Mouse (Mus musculus) thymus, adult 2 months (tissue): Measurements from ENCODE around the gene Hnf4a. TPM values are rescaled to one million over a fixed set of nuclear protein-coding genes. Genes with fewer than 3 reads are reported as not detected.

Experiments used
- DNase-seq: peaks from one replicate; pipeline ENCODE4 v3.0.0; 2021
- H3K27ac ChIP-seq: fragments of 200-500 bp; 2 replicates; pipeline ENCODE4 v1.5.1; 2012; ENCODE audit warnings: low read length, control low read depth; ENCODE audit not compliant: control insufficient read depth, insufficient read depth
- H3K27me3 ChIP-seq: fragments of 200-500 bp; 2 replicates; pipeline ENCODE4 v1.6.1; 2012; ENCODE audit warnings: mild to moderate bottlenecking, low read length, moderate library complexity, mixed read lengths; ENCODE audit not compliant: control insufficient read depth, insufficient read depth
- H3K36me3 ChIP-seq: fragments of 200-500 bp; 2 replicates; pipeline ENCODE4 v1.6.1; 2012; ENCODE audit warnings: mild to moderate bottlenecking, low read length, moderate library complexity; ENCODE audit not compliant: control insufficient read depth, insufficient read depth
- H3K4me1 ChIP-seq: fragments of 200-500 bp; replicated peaks from 2 replicates; pipeline ENCODE4 v1.6.1; 2012; ENCODE audit warnings: low read length; ENCODE audit not compliant: control insufficient read depth, insufficient read depth
- H3K4me3 ChIP-seq: fragments of 200-500 bp; 2 replicates; pipeline ENCODE4 v1.5.1; 2012; ENCODE audit warnings: mild to moderate bottlenecking, low read length, control low read depth, moderate library complexity; ENCODE audit not compliant: control insufficient read depth, insufficient read depth
- CTCF ChIP-seq: fragments of 200-500 bp; IDR thresholded peaks from 2 replicates; pipeline ENCODE4 v1.5.1; 2012; ENCODE audit warnings: mild to moderate bottlenecking, control low read depth, low read length, moderate library complexity, borderline replicate concordance; ENCODE audit not compliant: control insufficient read depth, poor library complexity, insufficient read depth; ENCODE audit errors: extremely low read depth
- POLR2A ChIP-seq: fragments of 200-500 bp; IDR thresholded peaks from 2 replicates; pipeline ENCODE4 v1.6.1; 2012; ENCODE audit warnings: mild to moderate bottlenecking, low read length, control low read depth, moderate library complexity; ENCODE audit not compliant: control insufficient read depth, poor library complexity, insufficient read depth; ENCODE audit errors: extremely low read depth
- WGBS: fragments of 180-500 bp; shearing (Covaris S2); methylation state at CpG from one replicate; pipeline ENCODE4 v1.1.7; 2018; 5-methylcytosine and 5-hydroxymethylcytosine counted together
- polyA plus RNA-seq: library from polyadenylated mRNA; depleted of rRNA; stranded (reverse); fragments of >200 nt; gene quantifications from 2 replicates; pipeline ENCODE4 v1.2.3, GENCODE M21; 2012

Hnf4a gene
- polyA plus RNA-seq, 1 experiment, result 0.44 TPM

- no peaks in the 10 kb centered on the region for H3K36me3 ChIP-seq
- H3K27ac ChIP-seq, result no peak overlapping the region
- 90% methylated on average over 6 of the region's 6 CpGs for WGBS
- no peak overlapping the region for H3K4me3 ChIP-seq
- H3K27me3 ChIP-seq, result no peaks in the 10 kb centered on the region
- TF ChIP-seq POLR2A (no peak), CTCF (no peak)
- no peak for DNase-seq
- H3K4me1 ChIP-seq, result peaks cover 6% of the 10 kb centered on the region
Measured at GRCm38 (mm10) chr2:163554996-163555395, 48.4 kb downstream of the Hnf4a start.

GRCm38 (mm10) chr2:163555417-163555816, 48.8 kb downstream of the Hnf4a start:
- Histone ChIP-seq H3K4me1 (peaks cover 6% of the 10 kb centered on the region), H3K4me3 (no peak overlapping the region), H3K27ac (no peak overlapping the region), H3K36me3 (no peaks in the 10 kb centered on the region), H3K27me3 (no peaks in the 10 kb centered on the region)
- TF ChIP-seq POLR2A, result no peak
- no peak for TF ChIP-seq CTCF
- DNase-seq, result no peak
- 96% methylated on average over 13 of the region's 13 CpGs for WGBS

- TF ChIP-seq POLR2A (no peak), CTCF (no peak)
- DNase-seq, result no peak
- H3K4me3 ChIP-seq, result no peak overlapping the region
- WGBS, result 100% methylated on average over 1 of the region's 1 CpGs
- no peaks in the 10 kb centered on the region for H3K36me3 ChIP-seq
- H3K27ac ChIP-seq, result no peak overlapping the region
- H3K4me1 ChIP-seq, result no peaks in the 10 kb centered on the region
- H3K27me3 ChIP-seq, result no peaks in the 10 kb centered on the region
Measured at GRCm38 (mm10) chr2:163558548-163558947, 51.9 kb downstream of the Hnf4a start.

- Histone ChIP-seq H3K36me3 (no peaks in the 10 kb centered on the region), H3K4me1 (no peaks in the 10 kb centered on the region), H3K4me3 (no peak overlapping the region), H3K27ac (no peak overlapping the region), H3K27me3 (no peaks in the 10 kb centered on the region)
- TF ChIP-seq CTCF (no peak), POLR2A (no peak)
- WGBS, result 94% methylated on average over 5 of the region's 5 CpGs
- DNase-seq, result no peak
Measured at GRCm38 (mm10) chr2:163559236-163559635, 52.6 kb downstream of the Hnf4a start.

- no peak for DNase-seq
- 95% methylated on average over 3 of the region's 3 CpGs for WGBS
Measured at GRCm38 (mm10) chr2:163560247-163560646, 53.6 kb downstream of the Hnf4a start.

GRCm38 (mm10) chr2:163561258-163561948, 54.8 kb downstream of the Hnf4a start:
- DNase-seq, result no peak
- Histone ChIP-seq H3K4me3 (no peak overlapping the region), H3K36me3 (no peaks in the 10 kb centered on the region), H3K27ac (no peak overlapping the region), H3K4me1 (no peaks in the 10 kb centered on the region), H3K27me3 (no peaks in the 10 kb centered on the region)
- 93% methylated on average over 13 of the region's 13 CpGs for WGBS
- TF ChIP-seq POLR2A, result no peak
- TF ChIP-seq CTCF, result no peak

More at GRCm38 (mm10) chr2:163560247-163560646, 53.6 kb downstream of the Hnf4a start:
- TF ChIP-seq POLR2A (no peak), CTCF (no peak)
- no peak overlapping the region for H3K27ac ChIP-seq
- no peaks in the 10 kb centered on the region for H3K36me3 ChIP-seq
- H3K27me3 ChIP-seq, result no peaks in the 10 kb centered on the region
- H3K4me1 ChIP-seq, result no peaks in the 10 kb centered on the region
- H3K4me3 ChIP-seq, result no peak overlapping the region
